Mouse (Mus musculus): Measurements from ENCODE around the gene Irak2. TPM values are rescaled to one million over a fixed set of nuclear protein-coding genes. Genes with fewer than 3 reads are reported as not detected.

Gene Irak2
- polyA plus RNA-seq, 1 experiment: 6.6 TPM

GRCm38 (mm10) chr6:113643021-113643420, 4.8 kb downstream of the Irak2 start:
- H3K9ac ChIP-seq (ENCODE audit: low read depth, poor library complexity, severe bottlenecking): no peak overlapping the region
- H3K4me1 ChIP-seq (ENCODE audit: control insufficient read depth, insufficient read depth, low read length): no peaks in the 10 kb centered on the region
- H3K27me3 ChIP-seq (ENCODE audit: control insufficient read depth, insufficient read depth, low read length, poor library complexity, severe bottlenecking): no peaks in the 10 kb centered on the region
- no peaks in the 10 kb centered on the region for H3K9me3 ChIP-seq (replicated peaks; ENCODE audit: control insufficient read depth, insufficient read depth, low read length, poor library complexity, severe bottlenecking)
- no peak overlapping the region for H3K27ac ChIP-seq (ENCODE audit: insufficient read depth, low read length)
- no peak overlapping the region for H3K4me3 ChIP-seq (ENCODE audit: low read depth, low read length)
- H3K36me3 ChIP-seq (ENCODE audit: control insufficient read depth, insufficient read depth, low read length, poor library complexity, severe bottlenecking): no peaks in the 10 kb centered on the region
- no peak for TF ChIP-seq POLR2A (IDR thresholded peaks at IDR 0.05; ENCODE audit: insufficient read depth, low read length)
- TF ChIP-seq CTCF (IDR thresholded peaks at IDR 0.05; ENCODE audit: low read depth, low read length): no peak
- no peak for TF ChIP-seq EP300 (IDR thresholded peaks at IDR 0.05; ENCODE audit: insufficient read depth, low read depth, low read length)

- no peak overlapping the region for H3K4me3 ChIP-seq (ENCODE audit: low read depth, low read length)
- TF ChIP-seq POLR2A (IDR thresholded peaks at IDR 0.05; ENCODE audit: insufficient read depth, low read length) (no peak), CTCF (IDR thresholded peaks at IDR 0.05; ENCODE audit: low read depth, low read length) (no peak), EP300 (IDR thresholded peaks at IDR 0.05; ENCODE audit: insufficient read depth, low read depth, low read length) (no peak)
- no peaks in the 10 kb centered on the region for H3K9me3 ChIP-seq (replicated peaks; ENCODE audit: control insufficient read depth, insufficient read depth, low read length, poor library complexity, severe bottlenecking)
- no peaks in the 10 kb centered on the region for H3K36me3 ChIP-seq (ENCODE audit: control insufficient read depth, insufficient read depth, low read length, poor library complexity, severe bottlenecking)
- no peak overlapping the region for H3K9ac ChIP-seq (ENCODE audit: low read depth, poor library complexity, severe bottlenecking)
- H3K27ac ChIP-seq (ENCODE audit: insufficient read depth, low read length): no peak overlapping the region
- no peaks in the 10 kb centered on the region for H3K27me3 ChIP-seq (ENCODE audit: control insufficient read depth, insufficient read depth, low read length, poor library complexity, severe bottlenecking)
- no peaks in the 10 kb centered on the region for H3K4me1 ChIP-seq (ENCODE audit: control insufficient read depth, insufficient read depth, low read length)
Observed at GRCm38 (mm10) chr6:113643967-113644366, 5.7 kb downstream of the Irak2 start.

GRCm38 (mm10) chr6:113644808-113645207, 6.5 kb downstream of the Irak2 start:
- no peaks in the 10 kb centered on the region for H3K9me3 ChIP-seq (replicated peaks; ENCODE audit: control insufficient read depth, insufficient read depth, low read length, poor library complexity, severe bottlenecking)
- H3K27me3 ChIP-seq (ENCODE audit: control insufficient read depth, insufficient read depth, low read length, poor library complexity, severe bottlenecking): no peaks in the 10 kb centered on the region
- H3K9ac ChIP-seq (ENCODE audit: low read depth, poor library complexity, severe bottlenecking): no peak overlapping the region
- H3K4me1 ChIP-seq (ENCODE audit: control insufficient read depth, insufficient read depth, low read length): no peaks in the 10 kb centered on the region
- TF ChIP-seq POLR2A (IDR thresholded peaks at IDR 0.05; ENCODE audit: insufficient read depth, low read length): no peak
- TF ChIP-seq CTCF (IDR thresholded peaks at IDR 0.05; ENCODE audit: low read depth, low read length): no peak
- no peak for TF ChIP-seq EP300 (IDR thresholded peaks at IDR 0.05; ENCODE audit: insufficient read depth, low read depth, low read length)
- H3K27ac ChIP-seq (ENCODE audit: insufficient read depth, low read length): no peak overlapping the region
- H3K36me3 ChIP-seq (ENCODE audit: control insufficient read depth, insufficient read depth, low read length, poor library complexity, severe bottlenecking): no peaks in the 10 kb centered on the region
- H3K4me3 ChIP-seq (ENCODE audit: low read depth, low read length): no peak overlapping the region

GRCm38 (mm10) chr6:113649346-113650196, 11.3 kb downstream of the Irak2 start:
- Histone ChIP-seq H3K27ac (ENCODE audit: insufficient read depth, low read length) (no peak overlapping the region), H3K27me3 (ENCODE audit: control insufficient read depth, insufficient read depth, low read length, poor library complexity, severe bottlenecking) (no peaks in the 10 kb centered on the region), H3K36me3 (ENCODE audit: control insufficient read depth, insufficient read depth, low read length, poor library complexity, severe bottlenecking) (no peaks in the 10 kb centered on the region), H3K4me1 (ENCODE audit: control insufficient read depth, insufficient read depth, low read length) (peaks cover 6% of the 10 kb centered on the region), H3K9ac (ENCODE audit: low read depth, poor library complexity, severe bottlenecking) (no peak overlapping the region), H3K9me3 (replicated peaks; ENCODE audit: control insufficient read depth, insufficient read depth, low read length, poor library complexity, severe bottlenecking) (no peaks in the 10 kb centered on the region), H3K4me3 (ENCODE audit: low read depth, low read length) (no peak overlapping the region)
- TF ChIP-seq EP300 (IDR thresholded peaks at IDR 0.05; ENCODE audit: insufficient read depth, low read depth, low read length) (no peak), CTCF (IDR thresholded peaks at IDR 0.05; ENCODE audit: low read depth, low read length) (no peak), POLR2A (IDR thresholded peaks at IDR 0.05; ENCODE audit: insufficient read depth, low read length) (no peak)

- Histone ChIP-seq H3K9me3 (replicated peaks; ENCODE audit: control insufficient read depth, insufficient read depth, low read length, poor library complexity, severe bottlenecking) (no peaks in the 10 kb centered on the region), H3K4me1 (ENCODE audit: control insufficient read depth, insufficient read depth, low read length) (peaks cover 6% of the 10 kb centered on the region), H3K27ac (ENCODE audit: insufficient read depth, low read length) (no peak overlapping the region), H3K36me3 (ENCODE audit: control insufficient read depth, insufficient read depth, low read length, poor library complexity, severe bottlenecking) (no peaks in the 10 kb centered on the region), H3K27me3 (ENCODE audit: control insufficient read depth, insufficient read depth, low read length, poor library complexity, severe bottlenecking) (no peaks in the 10 kb centered on the region), H3K4me3 (ENCODE audit: low read depth, low read length) (no peak overlapping the region), H3K9ac (ENCODE audit: low read depth, poor library complexity, severe bottlenecking) (no peak overlapping the region)
- TF ChIP-seq CTCF (IDR thresholded peaks at IDR 0.05; ENCODE audit: low read depth, low read length): no peak
- no peak for TF ChIP-seq POLR2A (IDR thresholded peaks at IDR 0.05; ENCODE audit: insufficient read depth, low read length)
- no peak for TF ChIP-seq EP300 (IDR thresholded peaks at IDR 0.05; ENCODE audit: insufficient read depth, low read depth, low read length)
Observed at GRCm38 (mm10) chr6:113650197-113650640, 12.0 kb downstream of the Irak2 start.

GRCm38 (mm10) chr6:113651626-113652025, 13.4 kb downstream of the Irak2 start:
- Histone ChIP-seq H3K36me3 (ENCODE audit: control insufficient read depth, insufficient read depth, low read length, poor library complexity, severe bottlenecking) (no peaks in the 10 kb centered on the region), H3K27me3 (ENCODE audit: control insufficient read depth, insufficient read depth, low read length, poor library complexity, severe bottlenecking) (no peaks in the 10 kb centered on the region), H3K9ac (ENCODE audit: low read depth, poor library complexity, severe bottlenecking) (no peak overlapping the region), H3K27ac (ENCODE audit: insufficient read depth, low read length) (peak overlapping the region; percentile 35), H3K4me1 (ENCODE audit: control insufficient read depth, insufficient read depth, low read length) (peaks cover 6% of the 10 kb centered on the region), H3K4me3 (ENCODE audit: low read depth, low read length) (no peak overlapping the region), H3K9me3 (replicated peaks; ENCODE audit: control insufficient read depth, insufficient read depth, low read length, poor library complexity, severe bottlenecking) (no peaks in the 10 kb centered on the region)
- no peak for TF ChIP-seq POLR2A (IDR thresholded peaks at IDR 0.05; ENCODE audit: insufficient read depth, low read length)
- TF ChIP-seq CTCF (IDR thresholded peaks at IDR 0.05; ENCODE audit: low read depth, low read length): no peak
- no peak for TF ChIP-seq EP300 (IDR thresholded peaks at IDR 0.05; ENCODE audit: insufficient read depth, low read depth, low read length)

Measured in ES-Bruce4 (cell line).